Mouse (Mus musculus): ENCODE results near the gene Hivep3. TPM values are rescaled to one million over a fixed set of nuclear protein-coding genes. Genes with fewer than 3 reads are reported as not detected.

Hivep3 gene
- total and polyA plus RNA-seq, 2 experiments, result 0.95 to 1.5 TPM

DNA sequence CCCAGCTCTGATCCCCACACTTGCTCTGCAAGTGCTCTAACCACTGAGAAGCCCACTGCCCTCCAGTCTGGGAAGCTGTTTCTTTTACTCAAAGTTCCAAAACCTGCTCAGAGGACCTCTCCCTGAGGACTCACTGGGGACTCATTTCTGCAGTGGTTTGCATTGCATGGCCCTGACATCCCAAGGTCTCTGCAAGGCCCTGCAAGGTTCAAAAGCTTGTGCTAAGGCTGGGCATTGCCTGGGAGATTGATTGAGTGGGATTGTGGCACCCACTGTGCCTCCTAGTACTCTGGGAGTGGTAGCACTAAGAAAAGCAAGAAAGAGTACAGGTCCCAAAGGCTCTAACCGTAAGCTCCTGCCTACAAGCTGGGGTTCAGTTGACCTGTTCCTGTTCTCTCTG, 279.3 kb downstream of the Hivep3 start:
- no peak for DNase-seq (ENCODE audit: extremely low read depth, low read depth, low spot score)
- TF ChIP-seq CTCF (IDR thresholded peaks at IDR 0.05; ENCODE audit: low read depth, low read length) (no peak), POLR2A (IDR thresholded peaks at IDR 0.05; ENCODE audit: extremely low read depth, insufficient read depth, low read length) (no peak)
- Histone ChIP-seq H3K4me3 (ENCODE audit: insufficient read depth, low read depth, low read length) (no peak overlapping the region), H3K36me3 (ENCODE audit: control insufficient read depth, insufficient read depth, low read length) (no peaks in the 10 kb centered on the region), H3K9ac (ENCODE audit: low read depth, low read length) (no peak overlapping the region), H3K4me1 (ENCODE audit: control insufficient read depth, insufficient read depth, low read length) (no peaks in the 10 kb centered on the region), H3K79me2 (ENCODE audit: control insufficient read depth, insufficient read depth, low read length) (no peaks in the 10 kb centered on the region), H3K27me3 (ENCODE audit: control insufficient read depth, insufficient read depth, low read length) (no peaks in the 10 kb centered on the region), H3K27ac (replicated peaks; ENCODE audit: insufficient read depth, low read depth, low read length) (no peak overlapping the region)
- WGBS, result 89% methylated on average over 1 of the region's 1 CpGs

DNA sequence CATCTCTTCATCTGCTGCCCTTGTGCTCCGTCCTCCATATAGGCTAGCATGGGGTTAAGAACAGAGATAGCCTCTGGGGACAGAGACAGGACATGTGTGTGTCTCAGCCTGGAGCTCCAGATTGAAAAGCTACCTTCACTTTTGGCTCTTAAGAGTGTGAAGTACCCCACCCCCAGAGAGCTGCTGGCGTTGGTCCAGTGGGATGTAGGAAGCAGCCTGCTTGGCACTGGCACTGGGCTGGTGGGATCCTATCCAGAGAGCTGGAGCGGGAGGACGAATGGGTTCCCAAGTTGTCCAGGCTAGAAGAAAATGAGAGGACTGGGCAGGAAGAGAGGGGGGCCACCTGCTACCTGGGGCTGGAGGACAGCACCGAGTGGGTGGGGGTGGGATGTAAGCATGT, 284.8 kb downstream of the Hivep3 start:
- TF ChIP-seq POLR2A (IDR thresholded peaks at IDR 0.05; ENCODE audit: extremely low read depth, insufficient read depth, low read length), result no peak
- TF ChIP-seq CTCF (IDR thresholded peaks at IDR 0.05; ENCODE audit: low read depth, low read length), result no peak
- Histone ChIP-seq H3K79me2 (ENCODE audit: control insufficient read depth, insufficient read depth, low read length) (no peaks in the 10 kb centered on the region), H3K27me3 (ENCODE audit: control insufficient read depth, insufficient read depth, low read length) (no peaks in the 10 kb centered on the region), H3K36me3 (ENCODE audit: control insufficient read depth, insufficient read depth, low read length) (no peaks in the 10 kb centered on the region), H3K9ac (ENCODE audit: low read depth, low read length) (no peak overlapping the region), H3K27ac (replicated peaks; ENCODE audit: insufficient read depth, low read depth, low read length) (no peak overlapping the region), H3K4me1 (ENCODE audit: control insufficient read depth, insufficient read depth, low read length) (no peaks in the 10 kb centered on the region), H3K4me3 (ENCODE audit: insufficient read depth, low read depth, low read length) (no peak overlapping the region)
- 77% methylated on average over 5 of the region's 5 CpGs for WGBS
- no peak for DNase-seq (ENCODE audit: extremely low read depth, low read depth, low spot score)

DNA sequence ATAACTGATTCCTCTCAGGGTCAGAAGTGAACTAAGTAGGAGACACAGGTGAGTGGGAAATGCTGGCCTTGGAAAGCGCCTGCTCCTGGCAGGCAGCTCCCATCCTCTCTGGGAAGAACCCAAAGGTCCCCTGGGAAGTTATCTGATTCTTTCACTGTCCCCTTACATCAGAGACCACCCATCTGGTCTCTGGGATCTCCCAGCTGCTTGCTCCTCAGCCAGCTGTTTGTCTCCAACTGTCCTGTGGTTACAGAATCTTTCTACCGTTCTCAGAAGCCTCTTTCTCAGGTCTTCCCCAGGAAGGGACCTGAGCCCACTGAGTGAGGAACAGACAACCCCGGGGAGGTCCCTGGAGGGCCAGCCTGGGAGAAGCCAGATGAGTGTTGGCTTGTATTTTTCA, 288.8 kb downstream of the Hivep3 start:
- Histone ChIP-seq H3K79me2 (ENCODE audit: control insufficient read depth, insufficient read depth, low read length) (no peaks in the 10 kb centered on the region), H3K27ac (replicated peaks; ENCODE audit: insufficient read depth, low read depth, low read length) (no peak overlapping the region), H3K4me1 (ENCODE audit: control insufficient read depth, insufficient read depth, low read length) (no peaks in the 10 kb centered on the region), H3K4me3 (ENCODE audit: insufficient read depth, low read depth, low read length) (no peak overlapping the region), H3K36me3 (ENCODE audit: control insufficient read depth, insufficient read depth, low read length) (no peaks in the 10 kb centered on the region), H3K9ac (ENCODE audit: low read depth, low read length) (no peak overlapping the region), H3K27me3 (ENCODE audit: control insufficient read depth, insufficient read depth, low read length) (no peaks in the 10 kb centered on the region)
- WGBS, result 71% methylated on average over 3 of the region's 3 CpGs
- no peak for DNase-seq (ENCODE audit: extremely low read depth, low read depth, low spot score)
- TF ChIP-seq CTCF (IDR thresholded peaks at IDR 0.05; ENCODE audit: low read depth, low read length) (no peak), POLR2A (IDR thresholded peaks at IDR 0.05; ENCODE audit: extremely low read depth, insufficient read depth, low read length) (no peak)

DNA sequence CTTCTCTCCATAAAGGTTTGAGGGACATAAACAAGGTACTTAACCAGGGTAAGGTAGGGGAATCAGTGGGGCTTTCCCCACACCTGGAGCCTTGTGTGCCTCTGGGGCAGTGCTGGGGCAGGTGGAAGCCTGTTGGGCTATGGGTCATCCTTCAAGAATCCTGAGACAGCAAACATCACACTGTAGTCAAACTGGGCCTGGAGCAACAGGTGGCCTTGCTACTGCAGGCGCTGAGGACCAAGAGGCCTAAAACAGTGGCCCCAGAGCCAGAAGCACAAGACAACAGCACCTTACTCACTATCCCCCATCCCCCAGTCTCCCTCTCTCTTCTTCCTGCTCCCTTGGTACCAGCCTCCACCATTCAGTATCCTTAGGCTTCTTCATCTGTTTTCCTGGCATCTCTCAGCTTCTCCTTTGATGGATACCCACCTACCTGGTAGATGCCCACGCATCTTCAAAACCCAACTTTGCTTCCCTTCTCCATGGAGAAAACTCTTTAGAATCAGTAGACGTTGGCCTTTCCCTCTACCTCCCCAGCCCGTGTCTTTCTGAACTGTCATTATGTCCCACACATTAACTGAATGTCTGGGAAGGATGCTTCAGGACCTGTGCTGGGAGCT, 289.7 kb downstream of the Hivep3 start:
- H3K4me1 ChIP-seq (ENCODE audit: control insufficient read depth, insufficient read depth, low read length), result no peaks in the 10 kb centered on the region
- 89% methylated on average over 4 of the region's 4 CpGs for WGBS
- H3K4me3 ChIP-seq (ENCODE audit: insufficient read depth, low read depth, low read length), result no peak overlapping the region
- no peak overlapping the region for H3K27ac ChIP-seq (replicated peaks; ENCODE audit: insufficient read depth, low read depth, low read length)
- no peak for DNase-seq (ENCODE audit: extremely low read depth, low read depth, low spot score)
- no peaks in the 10 kb centered on the region for H3K79me2 ChIP-seq (ENCODE audit: control insufficient read depth, insufficient read depth, low read length)
- no peaks in the 10 kb centered on the region for H3K27me3 ChIP-seq (ENCODE audit: control insufficient read depth, insufficient read depth, low read length)
- H3K36me3 ChIP-seq (ENCODE audit: control insufficient read depth, insufficient read depth, low read length), result no peaks in the 10 kb centered on the region
- H3K9ac ChIP-seq (ENCODE audit: low read depth, low read length), result no peak overlapping the region
- TF ChIP-seq POLR2A (IDR thresholded peaks at IDR 0.05; ENCODE audit: extremely low read depth, insufficient read depth, low read length), result no peak

DNA sequence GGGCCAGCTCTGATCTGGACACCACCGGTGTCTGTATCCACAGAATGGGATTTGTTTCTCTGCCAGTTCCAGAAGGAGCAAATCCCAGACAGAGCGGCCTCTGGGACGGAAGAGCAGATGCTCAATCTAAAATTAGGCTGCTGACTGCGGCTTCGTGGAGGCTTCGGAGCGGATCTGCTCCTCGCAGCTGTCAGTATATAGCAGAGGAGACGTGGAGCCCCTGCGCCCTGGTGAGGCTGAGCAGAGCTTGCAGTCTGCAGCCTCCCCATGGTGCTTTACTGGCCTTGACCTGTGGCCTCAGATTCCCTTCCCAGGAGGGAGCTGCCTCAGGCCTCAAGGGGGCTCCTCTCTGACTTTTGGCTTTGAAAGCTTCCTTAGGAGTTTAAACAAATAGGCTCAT, 290.5 kb downstream of the Hivep3 start:
- WGBS, result 80% methylated on average over 10 of the region's 10 CpGs
- H3K27ac ChIP-seq (replicated peaks; ENCODE audit: insufficient read depth, low read depth, low read length), result no peak overlapping the region

DNA sequence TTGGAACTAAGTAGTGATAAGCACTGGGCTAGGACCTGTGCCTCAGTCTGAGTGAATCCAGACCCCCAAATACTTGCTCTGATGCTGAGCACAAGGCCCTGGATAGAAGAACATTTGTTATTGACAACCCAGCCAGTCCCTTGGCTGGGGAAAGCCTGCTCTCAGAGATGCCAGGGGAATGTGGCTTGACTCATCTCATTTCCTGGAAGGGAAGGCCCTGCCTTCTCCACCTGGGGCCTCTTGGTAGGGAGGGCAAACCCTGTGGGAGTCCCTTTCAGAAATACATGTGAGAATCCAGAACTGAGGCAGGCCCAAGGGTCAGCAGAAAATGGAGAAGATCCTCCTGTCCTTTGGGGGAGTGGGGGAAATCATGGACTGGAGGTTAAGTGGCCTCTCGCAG, 294.1 kb downstream of the Hivep3 start:
- Histone ChIP-seq H3K27me3 (ENCODE audit: control insufficient read depth, insufficient read depth, low read length) (no peaks in the 10 kb centered on the region), H3K36me3 (ENCODE audit: control insufficient read depth, insufficient read depth, low read length) (no peaks in the 10 kb centered on the region), H3K4me1 (ENCODE audit: control insufficient read depth, insufficient read depth, low read length) (no peaks in the 10 kb centered on the region), H3K79me2 (ENCODE audit: control insufficient read depth, insufficient read depth, low read length) (no peaks in the 10 kb centered on the region), H3K9ac (ENCODE audit: low read depth, low read length) (no peak overlapping the region), H3K27ac (replicated peaks; ENCODE audit: insufficient read depth, low read depth, low read length) (no peak overlapping the region), H3K4me3 (ENCODE audit: insufficient read depth, low read depth, low read length) (no peak overlapping the region)
- DNase-seq (ENCODE audit: extremely low read depth, low read depth, low spot score), result no peak
- WGBS, result 91% methylated on average over 1 of the region's 1 CpGs
- TF ChIP-seq POLR2A (IDR thresholded peaks at IDR 0.05; ENCODE audit: extremely low read depth, insufficient read depth, low read length), result no peak
- no peak for TF ChIP-seq CTCF (IDR thresholded peaks at IDR 0.05; ENCODE audit: low read depth, low read length)

More for the DNA sequence above, 290.5 kb downstream of the Hivep3 start:
- no peak for TF ChIP-seq POLR2A (IDR thresholded peaks at IDR 0.05; ENCODE audit: extremely low read depth, insufficient read depth, low read length)
- TF ChIP-seq CTCF (IDR thresholded peaks at IDR 0.05; ENCODE audit: low read depth, low read length), result no peak
- no peak overlapping the region for H3K4me3 ChIP-seq (ENCODE audit: insufficient read depth, low read depth, low read length)
- DNase-seq (ENCODE audit: extremely low read depth, low read depth, low spot score), result no peak
- H3K79me2 ChIP-seq (ENCODE audit: control insufficient read depth, insufficient read depth, low read length), result no peaks in the 10 kb centered on the region
- no peaks in the 10 kb centered on the region for H3K27me3 ChIP-seq (ENCODE audit: control insufficient read depth, insufficient read depth, low read length)
- H3K36me3 ChIP-seq (ENCODE audit: control insufficient read depth, insufficient read depth, low read length), result no peaks in the 10 kb centered on the region
- H3K4me1 ChIP-seq (ENCODE audit: control insufficient read depth, insufficient read depth, low read length), result no peaks in the 10 kb centered on the region
- H3K9ac ChIP-seq (ENCODE audit: low read depth, low read length), result no peak overlapping the region
